8 mouse cellular contexts compared by ENCODE assay signal in genomic region chr1:153414962-153415361, GRCm38 (mm10). TPM values are rescaled to one million over a fixed set of nuclear protein-coding genes. Genes with fewer than 3 reads are reported as not detected.
DNase-seq lines count a peak whose midpoint lies in the region; ATAC-seq lines count a peak whose summit lies in the region.

No protein-coding gene starts in this region.

- no peaks in the 10 kb centered on the region for H3K9me3 ChIP-seq in liver, embryonic 15.5 days (replicated peaks)
- H3K9me3 ChIP-seq in forebrain, embryonic 11.5 days (ENCODE audit: control insufficient read depth, low read length), result no peaks in the 10 kb centered on the region
- H3K9me3 ChIP-seq in forebrain, embryonic 14.5 days (replicated peaks; ENCODE audit: control insufficient read depth, low read length), result no peaks in the 10 kb centered on the region
- no peaks in the 10 kb centered on the region for H3K9me3 ChIP-seq in midbrain, embryonic 16.5 days (replicated peaks; ENCODE audit: control insufficient read depth, low read length, poor library complexity, severe bottlenecking)

- 39% methylated on average over 4 of the region's 4 CpGs for whole genome bisulfite sequencing in liver, embryonic 15.5 days (ENCODE audit: insufficient replicate concordance)
- WGBS in forebrain, embryonic 11.5 days, result 90% methylated on average over 4 of the region's 4 CpGs
- 92% methylated on average over 4 of the region's 4 CpGs for WGBS in forebrain, embryonic 14.5 days
- WGBS in midbrain, embryonic 16.5 days, result 95% methylated on average over 4 of the region's 4 CpGs

- DNase-seq in left cerebral cortex, postnatal 10 days (ENCODE audit: extremely low spot score in 1 of 2, low spot score in 2 of 2), result peak; percentile 20 to 67
- DNase-seq in left cerebral cortex, postnatal 4 days, result no peak
- DNase-seq in gastrocnemius, postnatal 14 days, result peak; percentile 35
- DNase-seq in spleen, postnatal 14 days (ENCODE audit: low spot score in 2 of 2), result peak; percentile 67 to 71
- DNase-seq in forebrain, embryonic 11.5 days (ENCODE audit: low spot score), result no peak
- no peak for DNase-seq in forebrain, embryonic 14.5 days (ENCODE audit: low spot score)

- H3K4me2 ChIP-seq in liver, embryonic 15.5 days, result no peak overlapping the region
- no peak overlapping the region for H3K4me2 ChIP-seq in forebrain, embryonic 11.5 days (ENCODE audit: low read depth, low read length, severe bottlenecking)
- no peak overlapping the region for H3K4me2 ChIP-seq in forebrain, embryonic 14.5 days (ENCODE audit: low read length)
- no peak overlapping the region for H3K4me2 ChIP-seq in midbrain, embryonic 16.5 days (ENCODE audit: low read length)

- intact Hi-C loops in left cerebral cortex, postnatal 10 days (cut with DNase I), result no loop called here
- intact Hi-C loops in left cerebral cortex, postnatal 4 days (cut with DNase I), result no loop called here
- intact Hi-C loops in gastrocnemius, postnatal 14 days (cut with DNase I; ENCODE audit: low total_unique reads), result no loop called here

- no peak overlapping the region for H3K4me3 ChIP-seq in liver, embryonic 15.5 days (replicated peaks)
- no peak overlapping the region for H3K4me3 ChIP-seq in forebrain, embryonic 11.5 days (ENCODE audit: low read depth, low read length)
- H3K4me3 ChIP-seq in forebrain, embryonic 14.5 days (ENCODE audit: low read depth, low read length), result no peak overlapping the region
- H3K4me3 ChIP-seq in midbrain, embryonic 16.5 days (ENCODE audit: low read depth, low read length), result no peak overlapping the region

- peak; percentile 47; the same call in 1 of the 2 replicates for ATAC-seq in liver, embryonic 15.5 days (ENCODE audit: insufficient read depth)
- no peak for ATAC-seq in forebrain, embryonic 11.5 days (replicated peaks; ENCODE audit: low FRiP score)
- ATAC-seq in forebrain, embryonic 14.5 days, result no peak
- no peak for ATAC-seq in midbrain, embryonic 16.5 days

- H3K27me3 ChIP-seq in liver, embryonic 15.5 days, result no peaks in the 10 kb centered on the region
- H3K27me3 ChIP-seq in forebrain, embryonic 11.5 days (ENCODE audit: control insufficient read depth, insufficient read depth, low read length), result no peaks in the 10 kb centered on the region
- H3K27me3 ChIP-seq in forebrain, embryonic 14.5 days (replicated peaks; ENCODE audit: control insufficient read depth, insufficient read depth, low read length), result no peaks in the 10 kb centered on the region
- no peaks in the 10 kb centered on the region for H3K27me3 ChIP-seq in midbrain, embryonic 16.5 days (ENCODE audit: control insufficient read depth, insufficient read depth, low read depth, low read length)

- H3K36me3 ChIP-seq in liver, embryonic 15.5 days (replicated peaks), result no peaks in the 10 kb centered on the region
- H3K36me3 ChIP-seq in forebrain, embryonic 11.5 days (ENCODE audit: control insufficient read depth, insufficient read depth, low read length), result no peaks in the 10 kb centered on the region
- H3K36me3 ChIP-seq in forebrain, embryonic 14.5 days (ENCODE audit: control insufficient read depth, insufficient read depth, low read length), result no peaks in the 10 kb centered on the region
- no peaks in the 10 kb centered on the region for H3K36me3 ChIP-seq in midbrain, embryonic 16.5 days (ENCODE audit: control insufficient read depth, insufficient read depth, low read length)

- H3K4me1 ChIP-seq in liver, embryonic 15.5 days (replicated peaks), result 0 out of 2 replicates have a peak, but pooled peaks cover 3% of the 10 kb centered on the region
- no peaks in the 10 kb centered on the region for H3K4me1 ChIP-seq in forebrain, embryonic 11.5 days (replicated peaks; ENCODE audit: control insufficient read depth, insufficient read depth, low read length)
- no peaks in the 10 kb centered on the region for H3K4me1 ChIP-seq in forebrain, embryonic 14.5 days (ENCODE audit: control insufficient read depth, insufficient read depth, low read length)
- H3K4me1 ChIP-seq in midbrain, embryonic 16.5 days (ENCODE audit: control insufficient read depth, insufficient read depth, low read length), result no peaks in the 10 kb centered on the region

- H3K9ac ChIP-seq in liver, embryonic 15.5 days, result no peak overlapping the region
- H3K9ac ChIP-seq in forebrain, embryonic 11.5 days (ENCODE audit: low read length), result no peak overlapping the region
- H3K9ac ChIP-seq in forebrain, embryonic 14.5 days (ENCODE audit: low read length), result no peak overlapping the region
- no peak overlapping the region for H3K9ac ChIP-seq in midbrain, embryonic 16.5 days (ENCODE audit: low read depth, low read length)

- no peak overlapping the region for H3K27ac ChIP-seq in liver, embryonic 15.5 days (replicated peaks)
- H3K27ac ChIP-seq in forebrain, embryonic 11.5 days (ENCODE audit: low read depth, low read length), result no peak overlapping the region
- H3K27ac ChIP-seq in forebrain, embryonic 14.5 days (ENCODE audit: low read depth, low read length), result no peak overlapping the region
- H3K27ac ChIP-seq in midbrain, embryonic 16.5 days (ENCODE audit: low read length), result no peak overlapping the region

RNA-seq across cellular contexts. Expression of gene Shcbp1l, which starts 10.0 kb away (rescaled TPM):
- total RNA-seq in left cerebral cortex, postnatal 10 days (2021), result 1 to 10 TPM; 2.7 to 3.2 TPM
- 1 to 10 TPM; 2.8 to 3.2 TPM for total RNA-seq in left cerebral cortex, postnatal 4 days (2021)
- total RNA-seq in gastrocnemius, postnatal 14 days (2021), result not detected
- 0.13 and 0.28 TPM in 2 replicates for polyA plus RNA-seq in liver, embryonic 15.5 days (2015; fragmentation: Nextera tagmentation; extraction: Ambion mirVana)
- 0.19 and 0.37 TPM in 2 replicates for polyA plus RNA-seq in forebrain, embryonic 11.5 days (2014; fragmentation: Nextera tagmentation; extraction: Ambion mirVana)
- 0.15 and 0.23 TPM in 2 replicates for polyA plus RNA-seq in forebrain, embryonic 14.5 days (2014; fragmentation: Nextera tagmentation; extraction: Ambion mirVana)
- 0.46 and 0.72 TPM in 2 replicates for polyA plus RNA-seq in midbrain, embryonic 16.5 days (2015; fragmentation: Nextera tagmentation; extraction: Ambion mirVana)

Comparison
In these comparisons a context has a peak if more than half of its experiments do, and no peak if none do; other contexts are left out.
1. DNase-seq: peak in left cerebral cortex, postnatal 10 days (2 of 2), gastrocnemius, postnatal 14 days (single experiment) and spleen, postnatal 14 days (2 of 2); none in left cerebral cortex, postnatal 4 days (single experiment), forebrain, embryonic 11.5 days (single experiment) and forebrain, embryonic 14.5 days (single experiment).